9 mouse cellular contexts compared by ENCODE assay signal in the genomic region with DNA sequence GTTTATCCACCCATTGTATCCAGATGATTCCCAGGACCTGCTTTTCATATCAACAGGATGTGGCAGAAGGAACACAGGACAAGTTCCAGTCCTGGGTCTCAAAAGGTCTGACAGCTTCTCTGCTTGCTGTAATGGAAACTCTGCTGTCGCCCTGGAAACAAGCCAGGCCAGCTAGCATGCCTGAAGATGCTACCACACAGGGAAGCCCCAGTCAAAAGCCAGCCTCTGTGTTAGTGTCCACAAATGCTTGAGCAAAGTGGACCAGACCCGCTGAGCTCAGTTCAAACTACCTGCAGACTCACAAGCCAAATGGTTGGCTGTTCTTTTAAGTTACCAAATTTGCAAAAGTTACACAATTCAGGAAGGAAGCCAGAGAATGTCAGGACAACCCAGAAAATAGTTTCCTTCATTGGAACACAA.
DNase-seq lines count a peak whose midpoint lies in the region; ATAC-seq and TF ChIP-seq lines count a peak whose summit lies in the region.
"Had no signal": no experiment of that assay in that cellular context is flagged by ENCODE, and none has a peak within 500 bp of the region (broad histone marks: within the 10 kb centered on the region; RNA-seq: fewer than 3 reads in every experiment).

No protein-coding gene starts in this region.

- H3K9ac ChIP-seq in liver, embryonic 12.5 days, result no peak overlapping the region
- H3K9ac ChIP-seq: embryonic facial prominence, embryonic 12.5 days had no signal

- H3K4me2 ChIP-seq in liver, embryonic 12.5 days, result no peak overlapping the region
- H3K4me2 ChIP-seq: embryonic facial prominence, embryonic 12.5 days had no signal

- peak; percentile 54 to 60 for DNase-seq in lung, adult 18-20 months
- DNase-seq in lung, adult 2 months, result no peak
- peak; percentile 65 for DNase-seq in gastrocnemius, adult 2 months
- peak; percentile 68 for DNase-seq in hindbrain, embryonic 10.5 days (ENCODE audit: low spot score)
- DNase-seq in lung, postnatal 25 days (ENCODE audit: low spot score), result peak; percentile 76
- DNase-seq in c-Kit-positive CD71-positive TER-119-positive erythroid progenitor cells, embryonic 14.5 days (ENCODE audit: low spot score), result no peak
- no peak for DNase-seq in layer of hippocampus, adult 18-20 months (ENCODE audit: low spot score in 2 of 2)

- TF ChIP-seq POLR2A in lung, adult 2 months (IDR thresholded peaks at IDR 0.05; ENCODE audit: borderline replicate concordance, extremely low read depth, low read depth, low read length), result no peak

- ATAC-seq in liver, embryonic 12.5 days, result no peak

- TF ChIP-seq CTCF in lung, adult 2 months (IDR thresholded peaks at IDR 0.05; ENCODE audit: insufficient read depth, low read length), result no peak
- TF ChIP-seq CTCF in gastrocnemius, adult 2 months (IDR thresholded peaks at IDR 0.05), result no peak

- H3K36me3 ChIP-seq in hindbrain, embryonic 10.5 days, result no peaks in the 10 kb centered on the region
- no peaks in the 10 kb centered on the region for H3K36me3 ChIP-seq in liver, embryonic 12.5 days
- H3K36me3 ChIP-seq: embryonic facial prominence, embryonic 12.5 days had no signal

- 0 out of 2 replicates have a peak, but pooled peaks cover 4% of the 10 kb centered on the region for H3K9me3 ChIP-seq in hindbrain, embryonic 10.5 days
- H3K9me3 ChIP-seq in liver, embryonic 12.5 days (replicated peaks), result no peaks in the 10 kb centered on the region
- H3K9me3 ChIP-seq: embryonic facial prominence, embryonic 12.5 days had no signal

- no peaks in the 10 kb centered on the region for H3K4me1 ChIP-seq in lung, adult 2 months (ENCODE audit: control insufficient read depth, insufficient read depth, low read length)
- H3K4me1 ChIP-seq in hindbrain, embryonic 10.5 days (replicated peaks), result peaks cover 38% of the 10 kb centered on the region
- no peaks in the 10 kb centered on the region for H3K4me1 ChIP-seq in liver, embryonic 12.5 days

- H3K27ac ChIP-seq in gastrocnemius, adult 2 months, result peak overlapping the region; percentile 59
- H3K27ac ChIP-seq in hindbrain, embryonic 10.5 days, result peak overlapping the region; percentile 78
- H3K27ac ChIP-seq in liver, embryonic 12.5 days, result no peak overlapping the region
- H3K27ac ChIP-seq: embryonic facial prominence, embryonic 12.5 days had no signal

- no peak overlapping the region for H3K4me3 ChIP-seq in lung, adult 2 months (replicated peaks; ENCODE audit: extremely low read depth, low read depth, low read length)
- H3K4me3 ChIP-seq in gastrocnemius, adult 2 months, result no peak overlapping the region
- no peak overlapping the region for H3K4me3 ChIP-seq in hindbrain, embryonic 10.5 days
- no peak overlapping the region for H3K4me3 ChIP-seq in liver, embryonic 12.5 days
- H3K4me3 ChIP-seq: embryonic facial prominence, embryonic 12.5 days had no signal

- no peaks in the 10 kb centered on the region for H3K27me3 ChIP-seq in hindbrain, embryonic 10.5 days (ENCODE audit: insufficient read depth, poor library complexity, severe bottlenecking)
- H3K27me3 ChIP-seq in liver, embryonic 12.5 days (replicated peaks), result no peaks in the 10 kb centered on the region; the same call in 1 of the 2 replicates
- H3K27me3 ChIP-seq: embryonic facial prominence, embryonic 12.5 days had no signal

- WGBS in lung, adult 2 months, result 18% methylated on average over 2 of the region's 2 CpGs
- 46% methylated on average over 2 of the region's 2 CpGs for WGBS in hindbrain, embryonic 10.5 days
- WGBS in liver, embryonic 12.5 days (ENCODE audit: insufficient replicate concordance), result 39% methylated on average over 2 of the region's 2 CpGs

- intact Hi-C loops in gastrocnemius, adult 2 months (cut with DNase I), result no loop called here

Comparison
In these comparisons a context has a peak if more than half of its experiments do, and no peak if none do; other contexts are left out.
1. DNase-seq: peak in lung, adult 18-20 months (2 of 2), gastrocnemius, adult 2 months (single experiment), hindbrain, embryonic 10.5 days (single experiment) and lung, postnatal 25 days (single experiment); none in lung, adult 2 months (single experiment), c-Kit-positive CD71-positive TER-119-positive erythroid progenitor cells, embryonic 14.5 days (single experiment) and layer of hippocampus, adult 18-20 months (0 of 2).